Mouse (Mus musculus): ENCODE measurements around the gene Adamtsl5. TPM values are rescaled to one million over a fixed set of nuclear protein-coding genes. Genes with fewer than 3 reads are reported as not detected.
A peak's percentile ranks its signal among the peaks of the same experiment; 100 is the strongest.

Gene Adamtsl5
- polyA plus RNA-seq, 1 experiment = 5.5 TPM

- no peak for DNase-seq
- WGBS = 86% methylated on average over 21 of the region's 21 CpGs
- H3K27ac ChIP-seq (ENCODE audit: insufficient read depth, low read depth, low read length) = no peak overlapping the region
- H3K27me3 ChIP-seq (replicated peaks; ENCODE audit: control insufficient read depth, insufficient read depth, low read length) = no peaks in the 10 kb centered on the region
- TF ChIP-seq CTCF (conservative IDR thresholded peaks at IDR 0.05; ENCODE audit: insufficient read depth, insufficient read length, low read depth, low read length) = no peak
- no peak for TF ChIP-seq POLR2A (IDR thresholded peaks at IDR 0.05; ENCODE audit: low read depth, low read length)
- no peaks in the 10 kb centered on the region for H3K36me3 ChIP-seq (ENCODE audit: control insufficient read depth, insufficient read depth, low read length)
- H3K4me3 ChIP-seq (ENCODE audit: insufficient read depth, low read depth, low read length) = no peak overlapping the region
- peaks cover 3% of the 10 kb centered on the region for H3K4me1 ChIP-seq (ENCODE audit: control insufficient read depth, insufficient read depth, low read length)
These were observed 23.2 kb downstream of the Adamtsl5 start for GRCm38 (mm10) chr10:80325045-80325444.

GRCm38 (mm10) chr10:80324120-80325037 is 23.8 kb downstream of the Adamtsl5 start:
- Histone ChIP-seq H3K36me3 (ENCODE audit: control insufficient read depth, insufficient read depth, low read length) (no peaks in the 10 kb centered on the region), H3K4me1 (ENCODE audit: control insufficient read depth, insufficient read depth, low read length) (peaks cover 6% of the 10 kb centered on the region), H3K27ac (ENCODE audit: insufficient read depth, low read depth, low read length) (peak overlapping the region; percentile 85), H3K4me3 (ENCODE audit: insufficient read depth, low read depth, low read length) (no peak overlapping the region), H3K27me3 (replicated peaks; ENCODE audit: control insufficient read depth, insufficient read depth, low read length) (no peaks in the 10 kb centered on the region)
- no peak for TF ChIP-seq POLR2A (IDR thresholded peaks at IDR 0.05; ENCODE audit: low read depth, low read length)
- TF ChIP-seq CTCF (conservative IDR thresholded peaks at IDR 0.05; ENCODE audit: insufficient read depth, insufficient read length, low read depth, low read length) = no peak; the same call in 1 of the 2 replicates
- DNase-seq = no peak
- 67% methylated on average over 17 of the region's 17 CpGs for WGBS

- H3K27me3 ChIP-seq (replicated peaks; ENCODE audit: control insufficient read depth, insufficient read depth, low read length) = no peaks in the 10 kb centered on the region
- peaks cover 7% of the 10 kb centered on the region for H3K4me1 ChIP-seq (ENCODE audit: control insufficient read depth, insufficient read depth, low read length)
- TF ChIP-seq POLR2A (IDR thresholded peaks at IDR 0.05; ENCODE audit: low read depth, low read length) (no peak), CTCF (conservative IDR thresholded peaks at IDR 0.05; ENCODE audit: insufficient read depth, insufficient read length, low read depth, low read length) (0 out of 2 replicates have a peak, but pooled peaks have one; percentile 5)
- WGBS = 2% methylated on average over 45 of the region's 46 CpGs
- peak overlapping the region; percentile 85 for H3K27ac ChIP-seq (ENCODE audit: insufficient read depth, low read depth, low read length)
- peak overlapping the region; percentile 63 for H3K4me3 ChIP-seq (ENCODE audit: insufficient read depth, low read depth, low read length)
- no peaks in the 10 kb centered on the region for H3K36me3 ChIP-seq (ENCODE audit: control insufficient read depth, insufficient read depth, low read length)
- peak; percentile 85 for DNase-seq
These were observed 24.7 kb downstream of the Adamtsl5 start for GRCm38 (mm10) chr10:80323261-80324119.

GRCm38 (mm10) chr10:80322811-80323211 is 25.4 kb downstream of the Adamtsl5 start:
- Histone ChIP-seq H3K4me1 (ENCODE audit: control insufficient read depth, insufficient read depth, low read length) (peaks cover 7% of the 10 kb centered on the region), H3K27me3 (replicated peaks; ENCODE audit: control insufficient read depth, insufficient read depth, low read length) (no peaks in the 10 kb centered on the region), H3K4me3 (ENCODE audit: insufficient read depth, low read depth, low read length) (peak overlapping the region; percentile 63), H3K36me3 (ENCODE audit: control insufficient read depth, insufficient read depth, low read length) (no peaks in the 10 kb centered on the region), H3K27ac (ENCODE audit: insufficient read depth, low read depth, low read length) (no peak overlapping the region)
- TF ChIP-seq POLR2A (IDR thresholded peaks at IDR 0.05; ENCODE audit: low read depth, low read length) (no peak), CTCF (conservative IDR thresholded peaks at IDR 0.05; ENCODE audit: insufficient read depth, insufficient read length, low read depth, low read length) (peak; percentile 14; the same call in 1 of the 2 replicates)
- 2% methylated on average over 28 of the region's 28 CpGs for WGBS
- DNase-seq = peak; percentile 39

- WGBS = 94% methylated on average over 21 of the region's 21 CpGs
- no peak for TF ChIP-seq CTCF (conservative IDR thresholded peaks at IDR 0.05; ENCODE audit: insufficient read depth, insufficient read length, low read depth, low read length)
- no peak for TF ChIP-seq POLR2A (IDR thresholded peaks at IDR 0.05; ENCODE audit: low read depth, low read length)
These were observed 26.3 kb downstream of the Adamtsl5 start for GRCm38 (mm10) chr10:80321670-80322581.

GRCm38 (mm10) chr10:80321014-80321669 is 27.1 kb downstream of the Adamtsl5 start:
- H3K27me3 ChIP-seq (replicated peaks; ENCODE audit: control insufficient read depth, insufficient read depth, low read length) = no peaks in the 10 kb centered on the region
- no peak overlapping the region for H3K4me3 ChIP-seq (ENCODE audit: insufficient read depth, low read depth, low read length)
- DNase-seq = no peak
- TF ChIP-seq CTCF (conservative IDR thresholded peaks at IDR 0.05; ENCODE audit: insufficient read depth, insufficient read length, low read depth, low read length) = no peak
- TF ChIP-seq POLR2A (IDR thresholded peaks at IDR 0.05; ENCODE audit: low read depth, low read length) = no peak
- H3K27ac ChIP-seq (ENCODE audit: insufficient read depth, low read depth, low read length) = no peak overlapping the region
- 65% methylated on average over 6 of the region's 6 CpGs for WGBS
- peaks cover 7% of the 10 kb centered on the region for H3K4me1 ChIP-seq (ENCODE audit: control insufficient read depth, insufficient read depth, low read length)
- H3K36me3 ChIP-seq (ENCODE audit: control insufficient read depth, insufficient read depth, low read length) = no peaks in the 10 kb centered on the region

More at GRCm38 (mm10) chr10:80321670-80322581, 26.3 kb downstream of the Adamtsl5 start:
- Histone ChIP-seq H3K27ac (ENCODE audit: insufficient read depth, low read depth, low read length) (no peak overlapping the region), H3K36me3 (ENCODE audit: control insufficient read depth, insufficient read depth, low read length) (no peaks in the 10 kb centered on the region), H3K4me1 (ENCODE audit: control insufficient read depth, insufficient read depth, low read length) (peaks cover 7% of the 10 kb centered on the region), H3K4me3 (ENCODE audit: insufficient read depth, low read depth, low read length) (no peak overlapping the region), H3K27me3 (replicated peaks; ENCODE audit: control insufficient read depth, insufficient read depth, low read length) (no peaks in the 10 kb centered on the region)
- DNase-seq = no peak

All from kidney, adult 2 months (tissue).